Mouse (Mus musculus): ENCODE results near the gene Glrp1.

The Glrp1 gene

GRCm38 (mm10) chr1:88463241-88463640 lies 46.6 kb downstream of the Glrp1 start:
- in situ Hi-C loops (cut with MboI, MseI): no loop called here

- in situ Hi-C loops (cut with MboI, MseI): no loop called here
These were observed 47.4 kb downstream of the Glrp1 start for GRCm38 (mm10) chr1:88462484-88462883.

GRCm38 (mm10) chr1:88461096-88461495 lies 48.8 kb downstream of the Glrp1 start:
- in situ Hi-C loops (cut with MboI, MseI): no loop called here

- in situ Hi-C loops (cut with MboI, MseI): loop anchor here (10.0 kb wide), 1 partner anchor 625 kb away; no protein-coding TSS in a partner anchor
These were observed 50.2 kb downstream of the Glrp1 start for GRCm38 (mm10) chr1:88459655-88460054.

GRCm38 (mm10) chr1:88459196-88459595 lies 50.7 kb downstream of the Glrp1 start:
- in situ Hi-C loops (cut with MboI, MseI): loop anchor here (10.0 kb wide), 1 partner anchor 626 kb away; no protein-coding TSS in a partner anchor

- in situ Hi-C loops (cut with MboI, MseI): loop anchor here (10.0 kb wide), 1 partner anchor 628 kb away; no protein-coding TSS in a partner anchor
These were observed 53.3 kb downstream of the Glrp1 start for GRCm38 (mm10) chr1:88456451-88457072.

- in situ Hi-C loops (cut with MboI, MseI): loop anchor here (10.0 kb wide), 1 partner anchor 629 kb away; no protein-coding TSS in a partner anchor
These were observed 54.1 kb downstream of the Glrp1 start for GRCm38 (mm10) chr1:88455761-88456160.

GRCm38 (mm10) chr1:88454703-88455102 lies 55.2 kb downstream of the Glrp1 start:
- in situ Hi-C loops (cut with MboI, MseI): loop anchor here (10.0 kb wide), 1 partner anchor 630 kb away; no protein-coding TSS in a partner anchor

- in situ Hi-C loops (cut with MboI, MseI): loop anchor here (10.0 kb wide), 1 partner anchor 633 kb away; no protein-coding TSS in a partner anchor
These were observed 57.7 kb downstream of the Glrp1 start for GRCm38 (mm10) chr1:88452198-88452597.

GRCm38 (mm10) chr1:88450668-88451067 lies 59.2 kb downstream of the Glrp1 start:
- in situ Hi-C loops (cut with MboI, MseI): loop anchor here (10.0 kb wide), 1 partner anchor 634 kb away; no protein-coding TSS in a partner anchor

Measured in regulatory T cell (primary cell).